Mouse (Mus musculus): Measurements from ENCODE around the gene Dnajc6.

DNA sequence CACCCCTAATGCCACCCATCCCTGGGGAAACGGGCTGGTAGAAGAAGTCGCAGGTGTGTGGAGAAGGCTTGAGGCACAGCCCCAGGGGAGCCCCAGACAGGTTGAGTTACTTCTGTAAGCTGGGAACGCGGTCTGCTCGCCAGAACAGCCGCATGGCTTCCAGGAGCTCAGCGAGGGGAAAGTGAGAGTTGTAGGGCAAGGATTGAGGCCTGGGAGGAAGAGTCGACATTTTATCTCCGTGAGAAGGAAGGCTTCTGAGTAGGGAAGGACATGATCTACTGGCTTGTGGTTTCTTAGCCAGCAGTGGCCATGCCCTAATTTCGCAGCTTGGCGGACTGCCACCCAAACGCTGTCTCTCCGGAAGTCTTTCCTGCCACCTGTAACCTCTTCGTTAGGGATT is 888 bp downstream of the Dnajc6 start:
- no peak for TF ChIP-seq POLR2A (IDR thresholded peaks at IDR 0.05; ENCODE audit: borderline replicate concordance, control insufficient read depth, low read depth, low read length)
- TF ChIP-seq CTCF (IDR thresholded peaks at IDR 0.05; ENCODE audit: control insufficient read depth, insufficient read depth, low read length), result no peak
